Mouse (Mus musculus): Measurements from ENCODE around the gene Atp6v0c. TPM values are rescaled to one million over a fixed set of nuclear protein-coding genes. Genes with fewer than 3 reads are reported as not detected.

Atp6v0c gene
- polyA plus RNA-seq, 2 experiments: 487 to 522 TPM

DNA sequence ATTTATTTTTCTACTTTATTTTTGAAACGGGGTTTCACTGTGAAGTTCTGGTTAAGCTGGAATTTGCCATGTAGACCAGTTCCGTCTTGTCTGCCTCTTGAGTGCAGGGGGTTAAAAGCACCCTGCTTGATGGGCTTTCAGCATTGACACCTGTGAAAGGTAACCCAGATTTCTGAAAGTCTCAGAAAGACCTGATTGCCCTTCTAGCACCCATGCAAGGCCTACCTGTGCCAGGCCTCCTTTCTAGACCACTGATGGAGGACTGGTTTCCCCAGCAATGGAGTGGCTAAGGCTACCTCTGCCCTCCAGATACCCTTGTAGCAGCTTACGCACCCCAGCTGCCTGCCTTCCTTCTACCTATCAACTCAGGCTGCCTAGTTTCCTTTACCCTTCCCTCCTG is 623 bp upstream of the Atp6v0c start:
- DNase-seq (ENCODE audit: low spot score) (no peak), ATAC-seq (ENCODE audit: low FRiP score, low read depth) (no peak)
- Histone ChIP-seq H3K4me3 (replicated peaks; ENCODE audit: low read length) (peak overlapping the region; percentile 60), H3K36me3 (ENCODE audit: control insufficient read depth, insufficient read depth, low read length) (peaks cover 19% of the 10 kb centered on the region), H3K27ac (replicated peaks; ENCODE audit: low read depth, low read length) (peak overlapping the region; percentile 98; the same call in 1 of the 2 replicates), H3K9me3 (ENCODE audit: control insufficient read depth, low read length) (no peaks in the 10 kb centered on the region), H3K4me1 (ENCODE audit: control insufficient read depth, insufficient read depth, low read length) (peaks cover 15% of the 10 kb centered on the region), H3K27me3 (ENCODE audit: control insufficient read depth, insufficient read depth, low read length) (no peaks in the 10 kb centered on the region), H3K9ac (ENCODE audit: low read depth, low read length, severe bottlenecking) (peak overlapping the region; percentile 90; the same call in 1 of the 2 replicates), H3K4me2 (replicated peaks; ENCODE audit: low read depth, low read length, severe bottlenecking) (peak overlapping the region; percentile 70)
- 59% methylated on average over 3 of the region's 3 CpGs for WGBS
- no peak for TF ChIP-seq POLR2A (IDR thresholded peaks at IDR 0.05; ENCODE audit: borderline replicate concordance, extremely low read depth, insufficient read depth, insufficient read length)

DNA sequence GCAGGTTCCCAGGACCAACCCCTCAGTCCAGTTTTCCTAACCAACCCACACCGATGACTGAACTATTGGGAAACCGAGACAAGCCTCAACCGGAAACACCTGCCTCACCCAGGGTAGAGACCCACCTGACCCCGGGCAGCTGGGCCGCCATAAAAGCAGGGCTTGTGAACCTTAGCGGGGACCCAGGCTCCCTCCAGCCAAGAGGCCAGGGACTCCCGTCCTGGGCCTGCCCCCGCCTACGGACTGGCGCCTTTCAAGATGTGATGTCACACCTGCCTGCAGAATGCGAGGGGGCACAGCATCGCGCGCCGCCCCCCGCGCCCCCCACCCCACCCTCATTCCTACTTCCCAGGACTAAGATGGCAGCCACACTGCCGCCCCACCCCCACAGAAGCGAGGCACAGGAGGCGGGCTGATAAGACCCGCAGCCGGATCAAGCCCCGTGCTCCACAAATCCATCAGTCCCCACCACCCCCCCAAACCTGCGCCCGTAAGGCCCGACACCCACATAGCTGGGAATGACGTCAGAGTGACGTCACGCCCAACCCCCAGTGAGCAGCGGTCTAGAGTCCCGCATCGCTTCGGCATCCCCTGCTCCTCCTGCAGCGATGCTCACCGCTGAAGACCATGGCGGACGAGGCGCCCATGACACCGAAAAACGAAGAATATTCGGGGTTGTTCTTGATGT is 768 bp downstream of the Atp6v0c start:
- Histone ChIP-seq H3K9me3 (ENCODE audit: control insufficient read depth, low read length) (no peaks in the 10 kb centered on the region), H3K36me3 (ENCODE audit: control insufficient read depth, insufficient read depth, low read length) (peaks cover 24% of the 10 kb centered on the region), H3K4me3 (replicated peaks; ENCODE audit: low read length) (peak overlapping the region; percentile 60), H3K9ac (ENCODE audit: low read depth, low read length, severe bottlenecking) (peak overlapping the region; percentile 90), H3K27me3 (ENCODE audit: control insufficient read depth, insufficient read depth, low read length) (no peaks in the 10 kb centered on the region), H3K27ac (replicated peaks; ENCODE audit: low read depth, low read length) (peak overlapping the region; percentile 98), H3K4me1 (ENCODE audit: control insufficient read depth, insufficient read depth, low read length) (peaks cover 15% of the 10 kb centered on the region), H3K4me2 (replicated peaks; ENCODE audit: low read depth, low read length, severe bottlenecking) (peak overlapping the region; percentile 70)
- TF ChIP-seq POLR2A (IDR thresholded peaks at IDR 0.05; ENCODE audit: borderline replicate concordance, extremely low read depth, insufficient read depth, insufficient read length): no peak
- DNase-seq (ENCODE audit: low spot score): peak; percentile 58
- peak; percentile 38; the same call in 1 of the 2 replicates for ATAC-seq (ENCODE audit: low FRiP score, low read depth)
- under 1% methylated on average over 34 of the region's 41 CpGs for WGBS

GRCm38 (mm10) chr17:24167891-24168505 is 1.5 kb downstream of the Atp6v0c start:
- Histone ChIP-seq H3K36me3 (ENCODE audit: control insufficient read depth, insufficient read depth, low read length) (peaks cover 24% of the 10 kb centered on the region), H3K27ac (replicated peaks; ENCODE audit: low read depth, low read length) (no peak overlapping the region), H3K9ac (ENCODE audit: low read depth, low read length, severe bottlenecking) (peak overlapping the region; percentile 90), H3K27me3 (ENCODE audit: control insufficient read depth, insufficient read depth, low read length) (no peaks in the 10 kb centered on the region), H3K4me1 (ENCODE audit: control insufficient read depth, insufficient read depth, low read length) (peaks cover 15% of the 10 kb centered on the region), H3K4me3 (replicated peaks; ENCODE audit: low read length) (peak overlapping the region; percentile 60), H3K9me3 (ENCODE audit: control insufficient read depth, low read length) (no peaks in the 10 kb centered on the region), H3K4me2 (replicated peaks; ENCODE audit: low read depth, low read length, severe bottlenecking) (peak overlapping the region; percentile 70)
- TF ChIP-seq POLR2A (IDR thresholded peaks at IDR 0.05; ENCODE audit: borderline replicate concordance, extremely low read depth, insufficient read depth, insufficient read length): no peak
- ATAC-seq (ENCODE audit: low FRiP score, low read depth) (no peak), DNase-seq (ENCODE audit: low spot score) (no peak)
- WGBS: 52% methylated on average over 7 of the region's 7 CpGs

DNA sequence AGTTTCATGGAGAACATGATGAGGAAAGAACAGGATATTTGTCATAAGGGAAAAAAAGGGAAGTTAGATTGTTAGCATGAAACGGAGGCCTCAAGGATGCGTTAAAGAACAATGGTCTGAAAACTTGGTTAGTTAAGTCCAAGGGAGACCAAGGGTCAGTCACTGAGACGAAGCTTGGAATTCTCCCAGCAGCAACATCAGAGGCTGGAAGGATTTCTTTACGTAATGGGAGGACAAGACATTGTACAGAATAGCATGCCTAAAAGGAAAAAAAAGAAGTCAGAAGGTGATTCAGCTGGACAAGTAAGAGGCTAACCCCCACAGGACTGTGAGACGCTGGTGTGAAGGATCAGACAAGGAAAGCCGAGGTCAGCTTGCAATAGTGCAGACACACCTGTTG is 2.4 kb downstream of the Atp6v0c start:
- no peaks in the 10 kb centered on the region for H3K9me3 ChIP-seq (ENCODE audit: control insufficient read depth, low read length)
- no peak overlapping the region for H3K4me3 ChIP-seq (replicated peaks; ENCODE audit: low read length)
- no peaks in the 10 kb centered on the region for H3K27me3 ChIP-seq (ENCODE audit: control insufficient read depth, insufficient read depth, low read length)
- H3K4me1 ChIP-seq (ENCODE audit: control insufficient read depth, insufficient read depth, low read length): peaks cover 21% of the 10 kb centered on the region
- no peak overlapping the region for H3K9ac ChIP-seq (ENCODE audit: low read depth, low read length, severe bottlenecking)
- DNase-seq (ENCODE audit: low spot score) (no peak), ATAC-seq (ENCODE audit: low FRiP score, low read depth) (no peak)
- H3K27ac ChIP-seq (replicated peaks; ENCODE audit: low read depth, low read length): no peak overlapping the region
- TF ChIP-seq POLR2A (IDR thresholded peaks at IDR 0.05; ENCODE audit: borderline replicate concordance, extremely low read depth, insufficient read depth, insufficient read length): no peak
- peaks cover 24% of the 10 kb centered on the region for H3K36me3 ChIP-seq (ENCODE audit: control insufficient read depth, insufficient read depth, low read length)
- H3K4me2 ChIP-seq (replicated peaks; ENCODE audit: low read depth, low read length, severe bottlenecking): no peak overlapping the region; the same call in 1 of the 2 replicates
- WGBS: 90% methylated on average over 6 of the region's 6 CpGs

DNA sequence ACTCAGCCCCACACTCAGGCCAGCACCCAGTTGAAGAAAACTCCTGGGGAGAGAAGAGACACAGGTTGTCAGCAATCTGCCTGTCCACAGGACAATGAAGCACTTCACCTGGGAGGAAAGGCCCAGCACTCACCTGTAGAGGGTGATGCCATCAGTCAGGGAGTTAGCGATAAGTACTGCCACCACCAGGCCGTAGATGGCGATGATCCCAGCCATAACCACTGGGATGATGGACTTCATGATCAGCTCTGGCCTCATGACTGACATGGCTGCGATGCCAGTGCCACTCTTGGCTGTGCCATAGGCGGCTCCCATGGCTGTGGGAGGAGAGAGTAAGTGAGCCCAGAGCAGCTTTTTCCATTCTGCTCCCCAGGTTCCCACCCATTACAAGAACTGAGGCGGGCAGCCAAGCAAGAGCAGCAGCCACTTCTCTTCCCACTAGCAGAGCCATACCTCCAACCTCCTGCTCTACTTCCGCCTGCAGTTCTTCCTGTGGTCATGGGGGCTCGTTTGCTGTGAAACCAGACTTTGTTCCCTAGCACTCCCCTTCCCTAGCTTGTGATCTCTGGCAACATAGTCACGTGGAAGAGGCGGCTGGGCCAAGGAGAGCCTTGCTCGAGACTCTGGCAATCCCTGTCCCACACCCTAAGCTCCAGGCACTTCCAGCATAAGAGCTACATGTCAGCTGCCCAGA is 4.8 kb downstream of the Atp6v0c start:
- no peaks in the 10 kb centered on the region for H3K27me3 ChIP-seq (ENCODE audit: control insufficient read depth, insufficient read depth, low read length)
- DNase-seq (ENCODE audit: low spot score) (no peak), ATAC-seq (ENCODE audit: low FRiP score, low read depth) (no peak)
- no peaks in the 10 kb centered on the region for H3K9me3 ChIP-seq (ENCODE audit: control insufficient read depth, low read length)
- peaks cover 24% of the 10 kb centered on the region for H3K36me3 ChIP-seq (ENCODE audit: control insufficient read depth, insufficient read depth, low read length)
- TF ChIP-seq POLR2A (IDR thresholded peaks at IDR 0.05; ENCODE audit: borderline replicate concordance, extremely low read depth, insufficient read depth, insufficient read length): no peak
- no peak overlapping the region for H3K4me2 ChIP-seq (replicated peaks; ENCODE audit: low read depth, low read length, severe bottlenecking)
- peaks cover 18% of the 10 kb centered on the region for H3K4me1 ChIP-seq (ENCODE audit: control insufficient read depth, insufficient read depth, low read length)
- no peak overlapping the region for H3K9ac ChIP-seq (ENCODE audit: low read depth, low read length, severe bottlenecking)
- H3K4me3 ChIP-seq (replicated peaks; ENCODE audit: low read length): no peak overlapping the region
- no peak overlapping the region for H3K27ac ChIP-seq (replicated peaks; ENCODE audit: low read depth, low read length)
- WGBS: 79% methylated on average over 10 of the region's 11 CpGs
